Mouse (Mus musculus) limb, embryonic 13.5 days (tissue): ENCODE measurements at regions not wholly inside any gene's neighbourhood (a gene's known extent, or its start where the extent isn't known, plus 50 kb on each side); places are given as distances from the start of the nearest gene placed in this dataset.
A peak's percentile ranks its signal among the peaks of the same experiment; 100 is the strongest.

Experiments
- ATAC-seq: fragments of 200-750 bp; cut with Nextera tagmentation; 2 replicates; pipeline ENCODE4 v1.8.0; 2017; ENCODE audit warnings: low read depth, moderate number of reproducible peaks, moderate TSS enrichment; ENCODE audit not compliant: low FRiP score
- H3K27ac ChIP-seq: fragments of 300-500 bp; sonication (generic); 2 replicates; pipeline ENCODE4 v1.5.1; 2015; ENCODE audit warnings: inconsistent platforms, mild to moderate bottlenecking, moderate library complexity
- H3K27me3 ChIP-seq: fragments of 300-500 bp; sonication (generic); 2 replicates; pipeline ENCODE4 v1.6.1; 2015; ENCODE audit warnings: mild to moderate bottlenecking, inconsistent platforms
- H3K36me3 ChIP-seq: fragments of 300-500 bp; sonication (generic); 2 replicates; pipeline ENCODE4 v1.6.1; 2015; ENCODE audit warnings: inconsistent platforms, mild to moderate bottlenecking, moderate library complexity
- H3K4me1 ChIP-seq: fragments of 300-500 bp; sonication (generic); 2 replicates; pipeline ENCODE4 v1.6.1; 2015; ENCODE audit warnings: inconsistent platforms
- H3K4me2 ChIP-seq: fragments of 300-500 bp; sonication (generic); replicated peaks from 2 replicates; pipeline ENCODE4 v1.6.1; 2015; ENCODE audit warnings: inconsistent platforms, mild to moderate bottlenecking, moderate library complexity
- H3K4me3 ChIP-seq: fragments of 300-500 bp; sonication (generic); 2 replicates; pipeline ENCODE4 v1.5.1; 2015; ENCODE audit warnings: moderate library complexity, mild to moderate bottlenecking, inconsistent platforms
- H3K9ac ChIP-seq: fragments of 300-500 bp; sonication (generic); 2 replicates; pipeline ENCODE4 v1.6.1; 2015; ENCODE audit warnings: mild to moderate bottlenecking, inconsistent platforms
- H3K9me3 ChIP-seq: fragments of 300-500 bp; sonication (generic); 2 replicates; pipeline ENCODE4 v1.6.1; 2016; ENCODE audit warnings: inconsistent platforms
- WGBS: fragments of 180-500 bp; shearing (Covaris S2); methylation state at CpG from one replicate; pipeline ENCODE4 v1.1.7; 2015; 5-methylcytosine and 5-hydroxymethylcytosine counted together

- Histone ChIP-seq H3K27ac (no peak overlapping the region), H3K9ac (no peak overlapping the region), H3K36me3 (no peaks in the 10 kb centered on the region), H3K27me3 (no peaks in the 10 kb centered on the region), H3K4me3 (no peak overlapping the region), H3K4me1 (peaks cover 10% of the 10 kb centered on the region), H3K4me2 (no peak overlapping the region), H3K9me3 (no peaks in the 10 kb centered on the region)
- 62% methylated on average over 11 of the region's 11 CpGs for WGBS
- no peak for ATAC-seq
These were observed 797.1 kb downstream of the Epha4 start for GRCm38 (mm10) chr1:76717639-76718292.

- no peak overlapping the region for H3K4me2 ChIP-seq
- H3K27me3 ChIP-seq = no peaks in the 10 kb centered on the region
- no peak overlapping the region for H3K4me3 ChIP-seq
- ATAC-seq = no peak
- H3K9ac ChIP-seq = no peak overlapping the region
- H3K9me3 ChIP-seq = no peaks in the 10 kb centered on the region
- H3K4me1 ChIP-seq = no peaks in the 10 kb centered on the region
- WGBS = 50% methylated on average over 3 of the region's 3 CpGs
- H3K27ac ChIP-seq = no peak overlapping the region
- no peaks in the 10 kb centered on the region for H3K36me3 ChIP-seq
These were observed 790.4 kb downstream of the Epha4 start for GRCm38 (mm10) chr1:76724453-76724852.

GRCm38 (mm10) chr1:76737003-76737402, 777.9 kb downstream of the Epha4 start:
- no peaks in the 10 kb centered on the region for H3K9me3 ChIP-seq
- H3K9ac ChIP-seq = no peak overlapping the region
- H3K36me3 ChIP-seq = no peaks in the 10 kb centered on the region
- H3K4me2 ChIP-seq = no peak overlapping the region
- H3K4me3 ChIP-seq = no peak overlapping the region
- H3K27me3 ChIP-seq = no peaks in the 10 kb centered on the region
- ATAC-seq = peak; percentile 51; the same call in 1 of the 2 replicates
- no peak overlapping the region for H3K27ac ChIP-seq
- H3K4me1 ChIP-seq = 0 out of 2 replicates have a peak, but pooled peaks cover 3% of the 10 kb centered on the region
- WGBS = 12% methylated on average over 1 of the region's 1 CpGs

GRCm38 (mm10) chr1:76737663-76738062, 777.2 kb downstream of the Epha4 start:
- Histone ChIP-seq H3K4me2 (no peak overlapping the region), H3K9me3 (no peaks in the 10 kb centered on the region), H3K27me3 (no peaks in the 10 kb centered on the region), H3K4me3 (no peak overlapping the region), H3K36me3 (no peaks in the 10 kb centered on the region), H3K9ac (no peak overlapping the region), H3K4me1 (0 out of 2 replicates have a peak, but pooled peaks cover 3% of the 10 kb centered on the region), H3K27ac (no peak overlapping the region)
- no peak for ATAC-seq
- WGBS = 83% methylated on average over 2 of the region's 2 CpGs

GRCm38 (mm10) chr1:76772694-76773093, 742.2 kb downstream of the Epha4 start:
- Histone ChIP-seq H3K4me1 (no peaks in the 10 kb centered on the region; the same call in 1 of the 2 replicates), H3K9ac (no peak overlapping the region), H3K9me3 (no peaks in the 10 kb centered on the region), H3K27ac (no peak overlapping the region), H3K36me3 (no peaks in the 10 kb centered on the region), H3K4me3 (no peak overlapping the region), H3K4me2 (no peak overlapping the region), H3K27me3 (no peaks in the 10 kb centered on the region)
- 60% methylated on average over 2 of the region's 2 CpGs for WGBS
- no peak for ATAC-seq

GRCm38 (mm10) chr1:76786871-76787270, 728.0 kb downstream of the Epha4 start:
- 85% methylated on average over 2 of the region's 2 CpGs for WGBS
- no peaks in the 10 kb centered on the region for H3K9me3 ChIP-seq
- no peak overlapping the region for H3K27ac ChIP-seq
- H3K27me3 ChIP-seq = no peaks in the 10 kb centered on the region
- H3K4me1 ChIP-seq = no peaks in the 10 kb centered on the region
- no peak overlapping the region for H3K9ac ChIP-seq
- H3K4me3 ChIP-seq = no peak overlapping the region
- H3K36me3 ChIP-seq = no peaks in the 10 kb centered on the region
- H3K4me2 ChIP-seq = no peak overlapping the region
- ATAC-seq = no peak

GRCm38 (mm10) chr1:76793438-76793837, 721.5 kb downstream of the Epha4 start:
- 87% methylated on average over 2 of the region's 2 CpGs for WGBS
- Histone ChIP-seq H3K36me3 (no peaks in the 10 kb centered on the region), H3K4me3 (no peak overlapping the region), H3K27ac (no peak overlapping the region), H3K4me1 (no peaks in the 10 kb centered on the region), H3K27me3 (no peaks in the 10 kb centered on the region), H3K9ac (no peak overlapping the region), H3K9me3 (no peaks in the 10 kb centered on the region; the same call in 1 of the 2 replicates), H3K4me2 (no peak overlapping the region)
- no peak for ATAC-seq

- Histone ChIP-seq H3K9ac (no peak overlapping the region), H3K4me2 (no peak overlapping the region), H3K4me1 (no peaks in the 10 kb centered on the region), H3K27ac (no peak overlapping the region), H3K9me3 (no peaks in the 10 kb centered on the region), H3K36me3 (no peaks in the 10 kb centered on the region), H3K27me3 (no peaks in the 10 kb centered on the region), H3K4me3 (no peak overlapping the region)
- ATAC-seq = no peak
- 82% methylated on average over 1 of the region's 1 CpGs for WGBS
These were observed 695.0 kb downstream of the Epha4 start for GRCm38 (mm10) chr1:76819906-76820305.

GRCm38 (mm10) chr1:76821610-76822009, 693.3 kb downstream of the Epha4 start:
- Histone ChIP-seq H3K27me3 (no peaks in the 10 kb centered on the region), H3K9ac (no peak overlapping the region), H3K4me3 (no peak overlapping the region), H3K27ac (no peak overlapping the region), H3K36me3 (no peaks in the 10 kb centered on the region), H3K4me1 (no peaks in the 10 kb centered on the region), H3K4me2 (no peak overlapping the region), H3K9me3 (no peaks in the 10 kb centered on the region)
- WGBS = 61% methylated on average over 3 of the region's 3 CpGs
- ATAC-seq = no peak

- Histone ChIP-seq H3K9me3 (no peaks in the 10 kb centered on the region), H3K27me3 (peaks cover 5% of the 10 kb centered on the region; the same call in 1 of the 2 replicates), H3K4me2 (no peak overlapping the region), H3K36me3 (no peaks in the 10 kb centered on the region), H3K4me3 (no peak overlapping the region), H3K27ac (no peak overlapping the region), H3K4me1 (peaks cover 13% of the 10 kb centered on the region), H3K9ac (no peak overlapping the region)
- no peak for ATAC-seq
- 53% methylated on average over 2 of the region's 2 CpGs for WGBS
These were observed 685.2 kb downstream of the Epha4 start for GRCm38 (mm10) chr1:76829690-76830089.

- Histone ChIP-seq H3K4me3 (no peak overlapping the region), H3K36me3 (no peaks in the 10 kb centered on the region), H3K9me3 (no peaks in the 10 kb centered on the region), H3K9ac (no peak overlapping the region), H3K27ac (no peak overlapping the region), H3K27me3 (peaks cover 8% of the 10 kb centered on the region; the same call in 1 of the 2 replicates), H3K4me2 (no peak overlapping the region), H3K4me1 (peaks cover 21% of the 10 kb centered on the region)
- ATAC-seq = no peak
- 9% methylated on average over 2 of the region's 2 CpGs for WGBS
These were observed 682.6 kb downstream of the Epha4 start for GRCm38 (mm10) chr1:76832311-76832710.

GRCm38 (mm10) chr1:76835028-76835683, 679.7 kb downstream of the Epha4 start:
- Histone ChIP-seq H3K9me3 (no peaks in the 10 kb centered on the region), H3K4me3 (no peak overlapping the region), H3K4me2 (no peak overlapping the region), H3K27ac (no peak overlapping the region), H3K9ac (no peak overlapping the region), H3K36me3 (no peaks in the 10 kb centered on the region), H3K4me1 (peaks cover 16% of the 10 kb centered on the region), H3K27me3 (peaks cover 8% of the 10 kb centered on the region; the same call in 1 of the 2 replicates)
- 63% methylated on average over 6 of the region's 6 CpGs for WGBS
- ATAC-seq = no peak
